Mouse (Mus musculus): ENCODE measurements around the gene Gstt3.

Gstt3 gene

GRCm38 (mm10) chr10:75780769-75781578, at the start of gene Gstt3, which contains the start of gene Gm20441:
TSS of gene Gstt3 (minus strand) at chr10:75781414.
TSS of gene Gm20441 (minus strand) at chr10:75780954.
- peak; percentile 73 for DNase-seq (ENCODE audit: low spot score)

DNA sequence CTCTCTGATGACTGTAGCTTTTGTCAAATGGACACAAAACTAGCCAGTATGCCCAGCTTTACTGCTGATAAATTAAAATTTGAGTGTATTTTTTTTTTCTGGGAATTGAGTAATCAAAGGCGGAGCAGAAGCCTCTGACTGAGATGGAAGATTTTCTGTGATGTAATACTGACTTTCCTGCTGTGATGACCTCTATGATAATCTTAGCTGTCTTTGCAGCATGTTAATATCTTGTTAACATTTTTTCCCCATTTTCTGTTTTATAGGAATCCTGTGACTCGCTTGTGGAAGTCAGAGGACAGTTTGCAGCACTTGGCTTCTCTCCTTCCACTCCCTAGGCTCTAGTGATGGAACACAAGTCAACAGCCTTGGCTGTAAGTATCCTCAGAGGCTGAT, 49.1 kb upstream of the Gstt3 start:
- no peak for DNase-seq (ENCODE audit: low spot score)

DNA sequence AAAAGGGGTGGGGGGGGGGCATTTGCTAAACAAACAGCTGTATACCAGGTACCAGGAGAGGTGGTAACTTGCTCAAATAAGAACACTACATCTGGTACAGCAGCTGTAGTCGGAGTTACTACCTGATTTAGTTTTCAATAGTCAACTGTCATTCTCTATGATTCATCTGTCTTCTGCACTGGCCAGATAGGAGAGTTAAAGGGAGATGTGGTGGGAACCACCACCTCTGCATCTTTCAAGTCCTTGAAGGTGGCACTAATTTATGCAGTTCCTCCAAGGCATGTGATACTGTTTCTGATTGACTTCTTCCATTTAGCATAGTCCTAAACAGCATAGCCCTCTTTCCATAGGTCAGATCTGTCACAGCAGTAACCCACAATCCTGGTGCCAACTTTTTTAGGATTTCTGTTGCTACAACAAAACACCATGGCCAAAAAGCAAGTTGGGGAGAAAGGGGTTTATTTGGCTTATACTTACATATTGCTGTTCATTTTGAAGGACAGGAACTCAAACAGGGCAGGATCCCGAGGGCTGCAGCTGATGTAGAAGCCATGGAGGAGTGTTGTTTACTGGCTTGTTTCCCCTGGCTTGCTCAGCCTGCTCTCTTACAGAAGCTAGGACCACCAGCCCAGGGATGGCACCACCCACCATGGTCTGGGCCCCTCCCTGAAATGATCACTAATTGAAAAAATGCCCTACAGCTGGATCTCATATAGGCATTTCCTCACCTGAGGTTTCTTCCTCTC, 48.5 kb upstream of the Gstt3 start:
- DNase-seq (ENCODE audit: low spot score) = no peak

DNA sequence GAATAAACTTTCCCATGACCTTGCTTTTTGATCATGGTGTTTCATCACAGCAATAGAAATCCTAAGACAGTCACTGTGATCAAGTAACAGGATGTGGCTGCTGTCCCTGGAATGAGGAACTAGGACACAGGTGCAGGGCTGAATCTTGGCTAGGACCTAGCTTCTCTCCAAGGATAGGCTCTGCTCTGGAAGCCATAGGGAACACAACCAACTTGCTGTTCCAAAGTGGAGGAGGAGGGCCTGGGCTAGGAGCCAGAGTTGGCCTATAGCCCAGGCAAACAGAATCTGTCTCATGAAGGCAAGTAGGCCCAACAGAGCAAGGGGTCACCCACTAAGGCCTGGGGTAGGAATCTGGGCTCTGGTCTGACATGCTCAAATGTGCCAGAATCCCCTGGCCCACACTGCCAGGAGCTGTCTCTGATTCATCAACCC, 47.3 kb upstream of the Gstt3 start:
- peak; percentile 31 for DNase-seq (ENCODE audit: low spot score)

- DNase-seq (ENCODE audit: low spot score) = no peak
Measured at GRCm38 (mm10) chr10:75827668-75828360, 46.6 kb upstream of the Gstt3 start.

DNA sequence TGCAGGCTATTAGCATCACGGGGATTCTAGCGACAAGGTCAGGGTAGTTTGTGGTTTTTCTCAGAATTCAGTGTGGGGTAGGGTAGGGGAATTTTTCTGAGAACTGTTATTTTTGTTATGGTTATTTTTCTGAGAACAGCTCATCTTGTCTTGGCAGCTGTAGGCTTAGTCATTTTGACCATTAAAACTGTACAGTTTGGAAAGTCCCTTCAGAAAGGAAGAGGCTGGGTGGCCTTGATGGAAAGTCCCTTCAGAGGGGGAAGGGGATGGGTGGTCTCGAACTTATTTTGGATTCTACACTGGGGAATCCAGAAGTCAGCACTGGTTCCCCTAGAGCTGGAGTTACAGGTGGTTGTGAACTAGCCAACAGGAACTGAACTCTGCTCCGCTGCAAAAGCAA, 43.3 kb upstream of the Gstt3 start:
- DNase-seq (ENCODE audit: low spot score) = no peak

DNA sequence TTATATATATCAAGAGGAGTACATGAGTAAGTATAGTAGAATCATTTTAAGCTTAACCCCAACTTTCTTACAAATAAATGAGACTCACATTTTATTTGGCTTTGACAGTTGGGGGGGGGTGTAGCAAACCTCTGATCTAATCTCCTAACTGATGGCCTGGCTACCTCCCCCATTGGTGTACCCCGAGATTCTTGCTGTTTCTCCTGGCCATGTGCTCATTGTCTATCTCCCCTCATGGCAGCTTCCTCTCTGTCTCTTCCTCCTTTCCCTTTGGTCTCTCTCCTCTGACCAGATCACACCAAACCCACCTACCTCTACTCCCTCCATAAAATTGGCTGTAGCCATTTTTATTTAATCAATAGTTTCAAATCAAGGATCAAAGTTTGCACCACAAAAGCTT, 42.6 kb upstream of the Gstt3 start:
- no peak for DNase-seq (ENCODE audit: low spot score)

GRCm38 (mm10) chr10:75822443-75822842, 41.2 kb upstream of the Gstt3 start, which contains the start of gene Gstt4:
TSS of gene Gstt4 (minus strand) at chr10:75822543.
- DNase-seq (ENCODE audit: low spot score) = no peak

DNA sequence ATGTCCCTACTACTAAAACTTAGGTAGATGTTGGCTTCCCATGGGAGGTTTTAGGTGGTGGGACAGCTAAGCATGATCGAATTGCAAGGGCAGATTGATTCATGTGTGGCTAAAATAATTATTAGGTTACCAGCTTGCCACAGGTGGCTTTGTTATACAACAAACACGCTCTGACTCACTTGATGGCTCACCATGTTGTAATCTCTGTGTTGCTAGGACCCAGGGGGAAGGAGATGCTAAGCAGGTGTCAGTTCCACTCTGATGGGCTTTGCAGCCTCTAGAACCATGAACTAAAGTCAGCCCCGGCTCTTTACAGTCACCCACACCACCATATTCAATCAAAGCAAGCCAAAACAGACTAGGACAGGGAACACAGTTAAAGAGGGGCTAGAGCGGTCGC, 38.7 kb upstream of the Gstt3 start:
- no peak for DNase-seq (ENCODE audit: low spot score)

- DNase-seq (ENCODE audit: low spot score) = no peak
Measured at GRCm38 (mm10) chr10:75818641-75819040, 37.4 kb upstream of the Gstt3 start.

- DNase-seq (ENCODE audit: low spot score) = no peak
Measured at GRCm38 (mm10) chr10:75804217-75804616, 23.0 kb upstream of the Gstt3 start.

GRCm38 (mm10) chr10:75798176-75798696, 17.0 kb upstream of the Gstt3 start, which contains the start of gene Gstt1:
TSS of gene Gstt1 (minus strand) at chr10:75798584.
- peak; percentile 39 for DNase-seq (ENCODE audit: low spot score)

- DNase-seq (ENCODE audit: low spot score) = peak; percentile 32
Measured at GRCm38 (mm10) chr10:75797619-75798175, 16.5 kb upstream of the Gstt3 start.

GRCm38 (mm10) chr10:75796731-75797516, 15.7 kb upstream of the Gstt3 start:
- no peak for DNase-seq (ENCODE audit: low spot score)

DNA sequence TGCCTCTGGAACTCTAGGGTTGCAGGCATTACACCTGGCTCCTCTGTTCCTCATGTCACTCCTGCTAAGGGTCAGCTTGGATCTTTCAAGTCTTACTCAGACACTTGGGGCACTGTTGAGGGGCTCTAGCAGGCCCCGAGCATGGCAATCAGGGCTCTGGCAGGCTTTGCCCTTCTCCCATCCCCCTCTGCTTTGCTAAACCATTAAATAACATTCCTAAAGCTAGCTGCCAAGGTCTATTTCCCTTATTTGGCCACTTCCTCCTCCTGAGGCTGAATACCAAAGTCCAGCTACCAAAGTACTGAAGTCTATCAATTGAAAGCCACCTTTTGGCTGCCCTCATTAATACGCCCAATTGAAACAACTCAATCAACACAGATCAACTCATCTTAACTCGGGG, 13.7 kb upstream of the Gstt3 start:
- DNase-seq (ENCODE audit: low spot score) = no peak

DNA sequence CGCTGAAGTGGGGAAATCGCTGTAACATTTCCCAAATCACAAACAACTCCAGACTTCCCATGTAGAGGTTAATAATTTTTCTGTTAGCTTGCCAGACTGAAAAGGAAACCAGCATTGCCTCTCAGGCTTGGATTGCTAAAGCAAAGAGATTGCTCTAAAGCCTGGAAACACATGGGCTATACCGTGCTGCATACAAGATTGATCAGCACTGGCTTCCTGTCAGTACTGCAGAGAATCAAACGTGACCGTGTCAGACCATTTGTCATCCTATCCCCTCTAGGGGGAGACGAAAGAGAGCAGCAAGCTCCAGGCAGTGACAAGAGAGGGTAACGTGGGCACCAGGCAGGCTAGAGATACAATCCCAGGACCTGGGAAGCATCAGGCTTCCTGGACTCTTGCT, 9.6 kb upstream of the Gstt3 start:
- no peak for DNase-seq (ENCODE audit: low spot score)

DNA sequence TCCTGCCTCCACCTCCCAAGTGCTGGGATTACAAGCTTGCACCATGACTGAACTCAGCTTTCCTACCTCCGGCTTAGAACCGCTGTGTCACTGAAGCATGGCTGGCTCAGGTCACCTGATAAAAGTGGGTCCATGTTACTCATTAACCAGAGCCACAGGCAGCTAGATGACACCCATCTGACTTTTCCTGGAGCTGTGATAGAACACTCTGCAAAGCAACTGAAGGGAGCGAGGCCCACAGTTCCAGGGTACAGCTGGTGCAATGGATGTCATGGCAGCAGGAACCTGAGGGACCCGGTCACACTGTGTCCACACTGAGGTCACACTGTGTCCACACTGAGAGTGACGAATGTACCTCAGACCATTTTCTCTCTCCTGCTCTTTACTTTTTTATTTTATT, 8.6 kb upstream of the Gstt3 start:
- DNase-seq (ENCODE audit: low spot score) = no peak

DNA sequence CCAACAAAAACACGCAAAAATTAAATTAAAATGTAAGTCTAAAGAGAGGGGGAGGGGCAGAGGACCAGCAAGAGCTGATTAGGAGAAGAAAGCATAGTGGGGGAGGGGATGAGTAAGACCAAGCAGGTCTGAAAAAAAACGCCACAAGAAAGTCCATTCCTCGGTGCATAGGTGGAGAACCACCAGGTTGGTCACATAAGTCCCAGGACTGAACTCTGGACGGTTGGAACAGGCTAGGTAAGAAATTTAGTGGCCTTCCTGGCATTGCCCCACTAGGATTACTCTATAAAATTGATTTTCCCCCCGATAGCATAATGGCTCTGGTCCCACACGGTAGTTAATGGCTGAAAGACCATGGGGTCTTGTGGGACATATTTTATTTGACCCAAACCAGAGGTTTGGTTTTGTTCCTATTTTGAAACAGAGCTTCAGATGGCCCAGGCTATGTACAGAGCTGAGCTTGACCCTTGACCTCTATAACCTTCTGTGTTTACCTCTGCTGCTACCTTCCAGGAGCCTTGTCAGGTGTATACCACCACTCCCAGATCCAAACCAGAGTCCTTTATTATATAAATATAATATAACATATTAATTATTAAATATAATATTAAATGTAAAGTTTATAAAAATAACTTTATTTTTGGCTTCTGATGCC, 8.0 kb upstream of the Gstt3 start:
- DNase-seq (ENCODE audit: low spot score) = no peak

DNA sequence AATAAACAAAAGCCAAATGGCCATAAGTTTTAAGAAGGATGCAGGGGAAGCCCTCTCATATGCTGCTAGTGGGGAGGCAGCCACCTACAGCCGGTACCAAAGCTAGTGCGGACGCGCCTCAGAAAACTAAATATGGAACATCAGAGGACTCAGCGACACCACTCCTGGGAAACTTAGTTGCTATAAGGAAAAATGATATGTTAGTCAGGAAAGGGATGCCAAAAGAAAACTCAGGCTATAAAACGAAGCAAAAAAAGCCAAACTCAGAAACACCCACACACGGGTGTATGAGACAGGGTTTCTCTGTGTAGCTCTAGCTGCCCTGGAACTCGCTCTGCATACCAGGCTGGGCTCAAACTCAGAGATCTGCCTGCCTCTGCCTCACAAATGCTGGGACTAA, 7.1 kb upstream of the Gstt3 start:
- DNase-seq (ENCODE audit: low spot score) = no peak

DNA sequence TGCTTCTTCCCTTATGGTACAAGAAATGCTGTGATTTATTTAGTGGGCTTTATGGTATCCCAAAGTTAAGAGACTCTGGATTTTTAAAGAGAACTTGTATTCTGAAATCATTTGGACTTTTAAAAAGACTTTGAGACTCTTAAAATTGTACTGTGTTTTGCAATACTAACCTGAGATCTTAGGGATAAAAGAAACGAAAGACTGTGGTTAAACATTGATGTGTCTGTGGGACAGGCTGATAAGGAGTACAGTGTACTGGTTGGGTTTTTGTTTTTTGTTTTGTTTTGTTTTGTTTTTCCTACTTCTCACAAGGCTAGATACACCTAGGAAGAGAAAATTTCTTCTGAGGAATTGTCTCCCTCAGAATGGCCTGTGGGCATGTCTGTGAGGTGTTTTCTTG, 4.2 kb upstream of the Gstt3 start:
- DNase-seq (ENCODE audit: low spot score) = no peak
